Mouse (Mus musculus) myocyte (in vitro differentiated cells): ENCODE data around the gene Wdr92.

Experiments used
- CEBPB ChIP-seq: IDR thresholded peaks from 2 replicates; pipeline ENCODE4 v1.6.1; 2011; ENCODE audit warnings: mild to moderate bottlenecking, moderate library complexity; ENCODE audit not compliant: poor library complexity, insufficient read depth, severe bottlenecking
- E2F4 ChIP-seq: IDR thresholded peaks from one replicate; pipeline ENCODE4 v1.6.1; 2011; ENCODE audit warnings: mild to moderate bottlenecking, control low read depth, moderate library complexity; ENCODE audit not compliant: insufficient read depth
- MYOD1 ChIP-seq, 3 experiments: IDR thresholded peaks; one replicate each; pipeline ENCODE4 v1.6.1; 2011; ENCODE audit warnings: control low read depth in 2 of 3, low read depth in 2 of 3, mild to moderate bottlenecking in 2 of 3, moderate library complexity in 1 of 3; ENCODE audit not compliant: insufficient read length in 2 of 3, control insufficient read depth in 1 of 3
- POLR2A ChIP-seq: IDR thresholded peaks from one replicate; pipeline ENCODE4 v1.6.1; 2011; ENCODE audit warnings: low read depth, mild to moderate bottlenecking, control low read depth, moderate library complexity; ENCODE audit not compliant: insufficient read length
- POLR2AphosphoS2 ChIP-seq: IDR thresholded peaks from one replicate; pipeline ENCODE4 v1.6.1; 2011; ENCODE audit warnings: low read depth, control low read depth; ENCODE audit not compliant: insufficient read length
- REST ChIP-seq: IDR thresholded peaks from one replicate; pipeline ENCODE4 v1.6.1; 2011; ENCODE audit warnings: mild to moderate bottlenecking, control low read depth, moderate library complexity; ENCODE audit not compliant: insufficient read depth, insufficient read length
- TCF12 ChIP-seq: IDR thresholded peaks from one replicate; pipeline ENCODE4 v1.6.1; 2011; ENCODE audit warnings: mild to moderate bottlenecking, control low read depth; ENCODE audit not compliant: poor library complexity, insufficient read depth, severe bottlenecking
- USF1 ChIP-seq: IDR thresholded peaks from one replicate; pipeline ENCODE4 v1.6.1; 2011; ENCODE audit warnings: low read depth, mild to moderate bottlenecking, control low read depth, moderate library complexity

- TF ChIP-seq POLR2A (no peak), TCF12 (no peak), USF1 (no peak), REST (no peak), MYOD1 (IDR thresholded peaks at IDR 0.05; ENCODE audit: control insufficient read depth in 1 of 3, insufficient read length in 2 of 3, low read depth in 2 of 3) (no peak), E2F4 (no peak), POLR2AphosphoS2 (no peak), CEBPB (no peak)
Measured at GRCm38 (mm10) chr11:17188786-17189185, 6.9 kb downstream of the Wdr92 start.
